Mouse (Mus musculus) spleen, postnatal 14 days (tissue): Measurements from ENCODE around the gene Fam57b.
A peak's percentile ranks its signal among the peaks of the same experiment; 100 is the strongest.

Source experiments
- DNase-seq, 2 experiments: peaks; one replicate each; pipeline ENCODE4 v3.0.0; 2021 to 2022; ENCODE audit warnings: low spot score in 2 of 2

Fam57b gene

GRCm38 (mm10) chr7:126823940-126824339, 26.5 kb downstream of the Fam57b start:
- DNase-seq, result no peak

GRCm38 (mm10) chr7:126825403-126825802, 27.9 kb downstream of the Fam57b start:
- no peak for DNase-seq

GRCm38 (mm10) chr7:126825952-126826351, 28.5 kb downstream of the Fam57b start:
- DNase-seq, result no peak

- no peak for DNase-seq
Observed at GRCm38 (mm10) chr7:126831539-126831938, 34.1 kb downstream of the Fam57b start, which contains the start of gene 4930451I11Rik. Gene 4930451I11Rik, minus strand, starts transcription at chr7:126831639.

- DNase-seq, result peak; percentile 47 to 74
Observed at GRCm38 (mm10) chr7:126832036-126832598, 34.6 kb downstream of the Fam57b start.

- DNase-seq, result no peak
Observed at GRCm38 (mm10) chr7:126833294-126833693, 35.8 kb downstream of the Fam57b start.

GRCm38 (mm10) chr7:126843276-126843675, 45.8 kb downstream of the Fam57b start:
- no peak for DNase-seq

- DNase-seq, result no peak
Observed at GRCm38 (mm10) chr7:126845516-126845915, 48.0 kb downstream of the Fam57b start.

GRCm38 (mm10) chr7:126847116-126847420, 49.6 kb downstream of the Fam57b start, which contains the start of gene Doc2a:
Gene Doc2a, plus strand, starts transcription at chr7:126847416.
- no peak for DNase-seq

GRCm38 (mm10) chr7:126847421-126848398, 50.2 kb downstream of the Fam57b start:
- no peak for DNase-seq

- DNase-seq, result no peak
Observed at GRCm38 (mm10) chr7:126848794-126849193, 51.3 kb downstream of the Fam57b start.

GRCm38 (mm10) chr7:126850161-126850560, 52.7 kb downstream of the Fam57b start:
- no peak for DNase-seq

GRCm38 (mm10) chr7:126851192-126851591, 53.7 kb downstream of the Fam57b start:
- DNase-seq, result no peak

GRCm38 (mm10) chr7:126853454-126853853, 56.0 kb downstream of the Fam57b start:
- no peak for DNase-seq

GRCm38 (mm10) chr7:126855641-126856040, 58.2 kb downstream of the Fam57b start:
- no peak for DNase-seq

- no peak for DNase-seq
Observed at GRCm38 (mm10) chr7:126856741-126857420, 59.4 kb downstream of the Fam57b start.

- no peak for DNase-seq
Observed at GRCm38 (mm10) chr7:126860987-126861386, 63.5 kb downstream of the Fam57b start.

- DNase-seq, result peak; percentile 89 to 94
Observed at GRCm38 (mm10) chr7:126861429-126862130, 64.1 kb downstream of the Fam57b start, which contains the start of gene Hirip3. Gene Hirip3, plus strand, starts transcription at chr7:126861972.

GRCm38 (mm10) chr7:126862147-126862784, 64.8 kb downstream of the Fam57b start, which contains the start of gene Ino80e:
Gene Ino80e, minus strand, starts transcription at chr7:126862377.
- peak; percentile 83 to 89 for DNase-seq

- DNase-seq, result no peak
Observed at GRCm38 (mm10) chr7:126863791-126864190, 66.3 kb downstream of the Fam57b start.

- no peak for DNase-seq
Observed at GRCm38 (mm10) chr7:126867534-126867933, 70.1 kb downstream of the Fam57b start.
